Mouse (Mus musculus) intestine, postnatal 0 days (tissue): ENCODE results near the gene Shb. TPM values are rescaled to one million over a fixed set of nuclear protein-coding genes. Genes with fewer than 3 reads are reported as not detected.

ENCODE experiments used
- ATAC-seq: fragments of 200-750 bp; cut with Nextera tagmentation; 2 replicates; pipeline ENCODE4 v1.8.0; 2017; ENCODE audit warnings: mild to moderate bottlenecking, moderate TSS enrichment, moderate library complexity
- H3K27ac ChIP-seq: fragments of 300-500 bp; sonication (generic); 2 replicates; pipeline ENCODE4 v1.5.1; 2014; ENCODE audit warnings: mild to moderate bottlenecking, low read depth, low read length, moderate library complexity
- H3K27me3 ChIP-seq: fragments of 300-500 bp; sonication (generic); replicated peaks from 2 replicates; pipeline ENCODE4 v1.6.1; 2014; ENCODE audit warnings: low read length, mixed read lengths; ENCODE audit not compliant: control insufficient read depth, insufficient read depth
- H3K36me3 ChIP-seq: fragments of 300-500 bp; sonication (generic); 2 replicates; pipeline ENCODE4 v1.6.1; 2014; ENCODE audit warnings: mild to moderate bottlenecking, moderate library complexity; ENCODE audit not compliant: control insufficient read depth, insufficient read depth
- H3K4me1 ChIP-seq: fragments of 300-500 bp; sonication (generic); replicated peaks from 2 replicates; pipeline ENCODE4 v1.6.1; 2014; ENCODE audit warnings: antibody characterized with exemption, low read length, mixed read lengths; ENCODE audit not compliant: control insufficient read depth, insufficient read depth
- H3K4me2 ChIP-seq: fragments of 300-500 bp; sonication (generic); replicated peaks from 2 replicates; pipeline ENCODE4 v1.6.1; 2014; ENCODE audit warnings: low read depth, mild to moderate bottlenecking, moderate library complexity
- H3K4me3 ChIP-seq: fragments of 300-500 bp; sonication (generic); 2 replicates; pipeline ENCODE4 v1.5.1; 2014; ENCODE audit warnings: low read depth, low read length
- H3K9ac ChIP-seq: fragments of 300-500 bp; sonication (generic); 2 replicates; pipeline ENCODE4 v1.6.1; 2014; ENCODE audit warnings: mild to moderate bottlenecking, low read depth, low read length
- H3K9me3 ChIP-seq: fragments of 300-500 bp; sonication (generic); 2 replicates; pipeline ENCODE4 v1.6.1; 2016; ENCODE audit warnings: mixed run types; ENCODE audit not compliant: control insufficient read depth
- CTCF ChIP-seq: sonication (generic); IDR thresholded peaks from 2 replicates; pipeline ENCODE4 v1.5.1; 2016; ENCODE audit warnings: low read depth, mild to moderate bottlenecking, control low read depth, antibody characterized with exemption, moderate library complexity
- WGBS: fragments of 180-500 bp; shearing (Covaris S2); extraction: QIAGEN DNeasy Blood & Tissue Kit; methylation state at CpG from one replicate; pipeline ENCODE4 v1.1.7; 2014; 5-methylcytosine and 5-hydroxymethylcytosine counted together
- polyA plus RNA-seq: library from polyadenylated mRNA; unstranded; fragments of >200 nt; fragmentation: Nextera tagmentation; extraction: Ambion mirVana; gene quantifications from 2 replicates; pipeline ENCODE4 v1.2.1, GENCODE M21; 2015

The Shb gene
- polyA plus RNA-seq, 1 experiment from 2014 or later = 7.2 TPM

GRCm38 (mm10) chr4:45529201-45529985 is 2.9 kb downstream of the Shb start:
- peak overlapping the region; percentile 84 for H3K4me3 ChIP-seq
- under 1% methylated on average over 71 of the region's 71 CpGs for WGBS
- H3K4me1 ChIP-seq = peaks cover 22% of the 10 kb centered on the region
- H3K27me3 ChIP-seq = no peaks in the 10 kb centered on the region
- no peaks in the 10 kb centered on the region for H3K9me3 ChIP-seq
- no peaks in the 10 kb centered on the region; the same call in 1 of the 2 replicates for H3K36me3 ChIP-seq
- no peak for ATAC-seq
- peak overlapping the region; percentile 94 for H3K9ac ChIP-seq
- no peak for TF ChIP-seq CTCF
- H3K27ac ChIP-seq = peak overlapping the region; percentile 94
- H3K4me2 ChIP-seq = peak overlapping the region; percentile 98

GRCm38 (mm10) chr4:45528355-45529198 is 3.7 kb downstream of the Shb start:
- no peak for ATAC-seq
- H3K4me1 ChIP-seq = peaks cover 22% of the 10 kb centered on the region
- H3K9ac ChIP-seq = peak overlapping the region; percentile 94
- peak overlapping the region; percentile 94 for H3K27ac ChIP-seq
- 5% methylated on average over 21 of the region's 21 CpGs for WGBS
- no peaks in the 10 kb centered on the region for H3K27me3 ChIP-seq
- H3K9me3 ChIP-seq = no peaks in the 10 kb centered on the region
- H3K4me2 ChIP-seq = peak overlapping the region; percentile 98
- no peaks in the 10 kb centered on the region; the same call in 1 of the 2 replicates for H3K36me3 ChIP-seq
- H3K4me3 ChIP-seq = peak overlapping the region; percentile 84
- no peak for TF ChIP-seq CTCF

GRCm38 (mm10) chr4:45527562-45528354 is 4.5 kb downstream of the Shb start:
- ATAC-seq = no peak
- Histone ChIP-seq H3K9me3 (no peaks in the 10 kb centered on the region), H3K4me2 (peak overlapping the region; percentile 98), H3K4me1 (peaks cover 22% of the 10 kb centered on the region), H3K27me3 (no peaks in the 10 kb centered on the region), H3K27ac (peak overlapping the region; percentile 94; the same call in 1 of the 2 replicates), H3K4me3 (peak overlapping the region; percentile 84), H3K36me3 (no peaks in the 10 kb centered on the region; the same call in 1 of the 2 replicates), H3K9ac (peak overlapping the region; percentile 94)
- peak; percentile 55 for TF ChIP-seq CTCF
- 93% methylated on average over 2 of the region's 2 CpGs for WGBS

- H3K9ac ChIP-seq = no peak overlapping the region
- 91% methylated on average over 2 of the region's 2 CpGs for WGBS
- H3K9me3 ChIP-seq = no peaks in the 10 kb centered on the region
- no peaks in the 10 kb centered on the region; the same call in 1 of the 2 replicates for H3K36me3 ChIP-seq
- H3K4me2 ChIP-seq = peak overlapping the region; percentile 98
- TF ChIP-seq CTCF = no peak
- no peak for ATAC-seq
- no peak overlapping the region for H3K27ac ChIP-seq
- no peak overlapping the region for H3K4me3 ChIP-seq
- peaks cover 23% of the 10 kb centered on the region for H3K4me1 ChIP-seq
- no peaks in the 10 kb centered on the region for H3K27me3 ChIP-seq
These were observed 5.3 kb downstream of the Shb start for GRCm38 (mm10) chr4:45526846-45527561.

GRCm38 (mm10) chr4:45526175-45526574 is 6.1 kb downstream of the Shb start:
- Histone ChIP-seq H3K4me2 (no peak overlapping the region), H3K9me3 (no peaks in the 10 kb centered on the region), H3K36me3 (no peaks in the 10 kb centered on the region; the same call in 1 of the 2 replicates), H3K4me1 (peaks cover 24% of the 10 kb centered on the region), H3K9ac (no peak overlapping the region), H3K27ac (no peak overlapping the region), H3K27me3 (no peaks in the 10 kb centered on the region), H3K4me3 (no peak overlapping the region)
- TF ChIP-seq CTCF = no peak
- WGBS = 92% methylated on average over 3 of the region's 3 CpGs
- ATAC-seq = no peak
